Mouse (Mus musculus) monocyte, adult 2 months (primary cell): ENCODE results near the gene Rai14.
"Not testable (repeated sequence)": the region's sequence is repeated elsewhere in the genome, so short reads cannot be mapped to it uniquely, and the experiment has no call there.

Experiments used
- DNase-seq, 2 experiments: peaks; one replicate each; pipeline ENCODE4 v3.0.0; 2022; ENCODE audit warnings: low spot score in 2 of 2, low read depth in 1 of 2

Gene Rai14

DNA sequence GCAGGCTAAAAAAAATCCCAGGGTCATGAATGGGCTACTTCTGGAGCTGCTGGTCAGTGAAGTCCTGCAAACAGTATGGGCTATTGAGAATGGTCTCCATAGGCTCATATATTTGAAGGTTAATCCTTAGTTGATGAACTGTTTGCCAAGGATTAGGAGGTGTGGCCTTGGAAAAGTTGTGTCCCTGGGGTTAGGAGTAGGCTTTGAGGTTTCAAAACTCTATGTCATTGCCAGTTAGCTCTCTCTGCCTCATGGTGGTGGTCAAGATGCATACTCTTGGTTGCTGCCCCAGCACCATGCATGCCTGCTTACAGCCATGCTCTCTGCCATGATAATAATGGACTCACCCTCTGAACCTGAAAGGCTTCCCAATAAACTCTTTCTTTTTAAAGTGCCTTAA is 160.1 kb downstream of the Rai14 start:
- no peak for DNase-seq

DNA sequence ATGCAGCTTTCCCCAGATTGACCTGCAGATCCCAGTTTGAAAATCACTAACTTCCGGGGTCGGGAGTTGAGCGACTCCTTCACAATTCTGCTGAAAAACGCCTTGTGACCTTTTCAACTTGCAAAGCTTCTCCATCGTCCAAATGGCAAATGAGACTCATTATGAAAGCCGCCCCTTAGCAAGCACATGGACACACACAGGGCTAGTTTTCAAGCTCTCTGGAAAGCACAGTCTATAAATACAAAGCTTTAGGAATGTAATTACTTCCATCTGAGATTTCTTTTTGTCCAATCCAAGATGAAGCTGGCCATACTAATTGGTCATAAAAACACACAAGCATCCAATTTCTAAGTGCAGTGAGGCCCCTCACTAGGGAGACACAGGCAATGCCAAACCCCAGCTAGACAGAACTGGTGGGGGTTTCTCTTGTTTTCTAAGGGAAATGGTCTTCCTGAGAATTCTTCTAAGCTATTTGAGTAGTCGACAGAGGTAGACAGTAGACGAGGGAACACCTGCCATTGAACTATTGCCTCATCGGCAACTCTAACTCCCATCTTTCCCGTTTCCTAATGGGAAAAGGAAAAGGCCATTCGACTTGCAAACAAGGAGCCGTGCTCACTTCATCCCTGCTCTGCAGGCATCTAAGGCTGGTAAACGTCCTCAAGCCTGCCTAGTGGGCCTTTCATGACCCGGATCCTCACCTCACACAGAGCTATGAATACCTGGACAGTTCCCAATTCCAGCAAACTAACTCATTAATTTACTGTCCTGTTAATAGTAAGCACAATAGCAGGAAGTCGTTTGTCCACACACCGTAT is 173.9 kb downstream of the Rai14 start:
- DNase-seq: no peak

DNA sequence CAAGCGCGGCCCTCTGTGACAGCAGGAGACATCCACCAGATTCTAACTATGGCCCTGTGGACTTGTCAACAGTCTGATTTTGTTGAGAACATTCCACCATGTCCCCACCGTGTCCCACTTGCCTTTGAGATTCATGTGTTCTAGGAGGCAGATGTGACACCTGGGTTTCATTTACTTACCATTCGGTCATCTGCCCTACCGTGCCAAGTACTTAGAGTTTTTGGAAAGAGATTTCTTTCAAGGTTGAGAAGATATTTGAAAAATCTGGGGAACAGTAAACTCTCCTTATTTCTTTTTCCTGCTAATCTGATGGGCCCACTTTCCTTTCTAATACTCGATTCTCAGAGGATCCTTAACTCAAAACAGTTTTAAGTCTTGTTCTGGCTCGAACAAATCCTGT is 178.5 kb downstream of the Rai14 start:
- no peak for DNase-seq

DNA sequence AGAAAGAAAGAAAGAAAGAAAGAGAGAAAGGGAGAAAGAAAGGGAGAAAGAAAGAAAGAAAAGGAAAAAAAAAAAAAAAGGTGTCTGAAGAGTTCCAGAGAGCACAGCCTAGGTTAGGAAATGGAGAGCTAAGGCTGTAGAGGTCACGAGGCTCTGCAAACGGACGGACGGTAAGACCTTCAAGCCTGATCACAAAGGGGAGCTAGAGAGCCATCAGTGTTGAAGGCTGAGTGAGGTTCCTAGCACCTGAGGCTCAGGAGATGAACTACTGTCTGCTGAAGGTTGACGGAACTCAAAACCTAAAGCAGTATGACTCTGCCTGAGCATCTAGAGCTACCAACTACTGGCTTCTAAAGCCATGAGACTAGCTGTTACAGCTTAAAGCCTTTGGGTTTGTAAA is 179.8 kb downstream of the Rai14 start:
- DNase-seq: no peak

DNA sequence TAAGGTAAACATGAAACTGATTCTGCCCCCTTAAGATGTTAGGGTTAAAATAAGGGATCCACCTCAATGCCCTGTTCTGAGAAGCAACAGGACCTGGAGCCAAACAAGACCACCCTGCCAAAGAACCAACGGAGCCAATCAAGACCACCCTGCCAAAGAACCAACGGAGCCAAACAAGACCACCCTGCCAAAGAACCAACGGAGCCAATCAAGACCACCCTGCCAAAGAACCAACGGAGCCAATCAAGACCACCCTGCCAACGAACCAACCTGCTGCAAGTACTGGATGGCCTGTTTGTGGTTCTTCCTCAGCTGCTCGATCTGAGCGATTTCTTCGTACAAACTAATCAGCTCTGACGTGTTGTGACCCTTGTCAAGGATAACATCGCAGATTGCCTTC is 181.1 kb downstream of the Rai14 start:
- DNase-seq: not testable (repeated sequence)

DNA sequence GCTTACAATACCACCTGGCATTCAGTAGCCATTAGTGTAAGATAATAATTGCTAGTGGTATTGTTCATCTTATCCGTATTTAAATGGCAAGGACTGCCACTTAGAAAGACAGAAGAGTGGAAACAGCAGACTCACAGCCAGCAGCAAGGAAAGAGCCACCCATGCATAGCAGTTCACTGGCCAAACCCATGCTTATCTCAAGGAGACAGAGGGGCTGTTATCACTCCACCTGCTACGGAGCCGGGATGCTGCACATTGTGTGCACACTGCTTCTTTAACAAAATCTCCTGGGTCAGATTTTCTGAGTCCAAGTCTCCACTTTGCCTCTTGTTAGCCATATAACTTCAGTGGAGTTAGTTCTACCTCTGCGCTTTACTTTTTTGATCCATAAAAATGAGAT is 183.1 kb downstream of the Rai14 start:
- DNase-seq: no peak

DNA sequence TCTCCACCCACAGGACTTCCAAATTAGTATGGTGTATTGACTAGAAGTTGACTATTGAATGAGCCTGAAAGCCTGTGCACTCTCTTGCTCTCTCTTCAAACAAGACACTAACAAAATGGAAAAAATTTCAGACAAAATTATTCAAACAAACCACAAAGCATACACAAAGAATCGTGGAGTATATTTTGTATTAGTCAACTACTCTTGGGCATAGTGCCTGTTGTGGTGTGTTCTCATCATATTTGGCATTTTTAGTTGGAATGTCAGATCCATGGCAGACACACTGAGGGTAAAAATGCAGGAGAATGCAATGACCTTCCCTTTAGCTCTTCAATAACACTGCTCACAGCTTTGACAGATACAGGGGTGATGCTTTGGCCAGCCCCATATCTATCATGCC is 188.5 kb downstream of the Rai14 start:
- no peak for DNase-seq
